Mouse (Mus musculus) NIH3T3 (cell line): Measurements from ENCODE around the gene Pomgnt2.

Source experiments
- DNase-seq: peaks from one replicate; pipeline ENCODE4 v3.0.0-alpha.2; 2012; ENCODE audit warnings: low read depth

The Pomgnt2 gene

DNA sequence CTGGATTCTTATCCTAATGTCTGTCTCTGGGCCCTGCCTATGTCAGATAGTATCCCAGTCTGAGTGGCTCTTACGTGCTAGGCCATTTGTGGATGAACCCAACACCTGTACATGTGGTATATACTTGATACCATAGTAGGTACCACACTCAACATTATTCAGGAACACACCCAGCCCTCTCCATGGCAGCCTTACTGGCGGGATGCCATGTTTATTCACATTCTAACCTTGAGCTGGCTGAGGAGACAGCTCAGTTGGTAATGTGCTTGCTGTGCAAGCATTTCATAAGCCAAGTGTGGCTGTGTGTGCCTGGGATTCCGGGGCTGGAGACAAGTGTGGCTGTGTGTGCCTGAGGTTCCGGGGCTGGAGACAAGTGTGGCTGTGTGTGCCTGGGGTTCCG lies 28.7 kb downstream of the Pomgnt2 start:
- peak; percentile 73 for DNase-seq

- no peak for DNase-seq
Observed at GRCm38 (mm10) chr9:121964941-121965340, 32.0 kb downstream of the Pomgnt2 start.

DNA sequence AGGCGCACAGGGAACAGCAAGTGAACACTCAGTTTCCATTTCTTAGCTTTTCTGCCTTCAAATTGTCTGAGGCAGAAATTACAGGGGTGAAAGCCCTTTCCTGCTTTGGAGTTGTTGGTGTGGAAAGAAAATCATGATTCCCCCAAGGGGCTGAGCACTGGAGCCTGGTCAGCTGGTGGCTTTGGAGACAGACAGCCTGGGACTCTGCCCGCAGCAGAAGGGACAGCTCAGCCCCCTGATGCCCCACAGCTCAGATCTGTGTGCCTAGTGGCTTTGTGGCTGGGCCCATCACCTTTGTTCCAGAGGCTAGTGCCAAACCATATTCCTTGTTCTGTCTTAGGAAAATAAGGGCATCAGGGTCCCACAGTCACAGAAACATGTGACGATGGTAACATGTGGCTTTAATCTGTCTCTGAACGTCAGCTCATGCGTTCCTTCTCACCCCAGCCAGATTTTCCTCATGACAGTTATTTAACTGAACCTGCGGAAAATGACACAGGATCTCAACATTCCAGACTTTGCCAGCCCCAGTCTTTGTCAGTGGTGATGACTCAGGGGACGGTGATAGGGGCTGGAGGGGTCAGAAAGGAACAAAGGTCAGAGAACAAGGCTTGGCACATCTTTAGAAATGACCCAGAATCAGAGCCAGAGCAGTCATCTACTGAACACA lies 36.8 kb downstream of the Pomgnt2 start:
- peak; percentile 50 for DNase-seq

DNA sequence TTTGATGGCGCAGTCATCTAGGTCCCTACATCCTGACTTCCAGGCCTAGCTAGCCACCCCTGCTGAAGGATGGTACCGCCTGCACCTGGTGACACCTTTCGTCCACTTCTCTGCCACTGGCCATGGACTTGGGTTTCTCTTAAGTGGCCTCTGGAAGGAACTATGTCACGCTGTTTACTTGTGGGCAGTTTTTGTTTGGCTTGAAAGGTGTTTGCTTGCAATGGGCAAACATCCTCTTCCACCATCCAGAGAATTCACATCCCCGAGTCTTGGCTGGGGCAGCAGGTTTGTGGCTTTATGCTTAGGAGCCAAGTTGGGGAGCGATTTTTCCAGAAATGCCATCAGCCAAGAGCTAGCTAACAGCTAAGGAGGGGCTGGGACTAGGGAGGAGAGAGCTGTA lies 44.3 kb downstream of the Pomgnt2 start:
- DNase-seq = no peak

DNA sequence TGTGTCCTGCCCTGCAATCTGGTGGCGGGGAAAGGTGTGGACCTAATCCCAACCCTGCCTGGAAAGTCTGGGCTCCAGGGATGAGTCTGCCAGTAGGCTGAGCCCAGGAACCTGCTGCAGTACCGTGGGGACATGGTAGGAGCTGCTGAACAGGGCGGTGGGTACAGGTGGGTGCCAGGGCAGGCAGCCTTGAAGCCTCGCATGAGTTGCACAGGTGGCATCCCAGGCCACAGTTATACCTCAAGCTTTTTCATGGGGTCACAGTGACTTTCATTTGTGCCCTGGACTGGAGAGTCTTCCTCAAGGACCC lies 45.8 kb downstream of the Pomgnt2 start:
- DNase-seq = no peak

DNA sequence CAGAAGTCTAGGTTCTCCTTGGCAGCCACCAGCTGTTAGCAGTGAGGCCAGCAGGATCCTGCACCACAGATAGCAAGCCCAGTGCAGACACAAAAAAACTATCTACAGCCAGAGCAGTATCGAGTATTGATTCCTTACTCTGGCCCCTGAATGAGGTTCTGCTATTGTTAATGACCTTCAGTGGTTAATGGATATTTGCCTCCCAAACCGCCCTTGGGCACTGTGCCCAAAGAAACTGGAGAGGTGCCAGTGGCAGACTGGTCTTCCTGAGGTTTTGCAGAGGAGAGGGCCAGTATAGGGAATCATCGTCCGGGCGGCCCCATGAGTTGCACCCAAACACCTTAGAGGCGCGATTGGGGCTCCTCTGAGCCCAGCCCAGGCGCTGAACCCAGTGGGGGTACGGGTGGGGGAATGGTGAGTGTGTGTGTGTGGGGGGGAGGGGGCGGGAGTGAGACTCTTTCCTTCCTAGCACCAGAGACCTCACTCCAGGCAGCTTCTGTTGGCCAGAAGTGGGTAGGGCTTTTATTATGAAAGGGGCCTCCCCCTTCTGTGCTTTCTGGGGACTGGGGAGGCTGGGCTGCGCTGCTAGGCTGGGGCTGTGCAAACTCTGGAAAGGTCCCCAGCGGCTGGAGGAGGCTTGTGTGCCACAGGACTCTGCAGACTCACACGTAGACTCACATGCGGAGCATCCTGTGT lies 46.3 kb downstream of the Pomgnt2 start, which contains the start of gene Fam198a:
Fam198a (plus strand) TSS at position 571 of the 696 bp plus-strand sequence.
- peak; percentile 73 for DNase-seq

GRCm38 (mm10) chr9:121948431-121948830 lies 48.5 kb downstream of the Pomgnt2 start:
- no peak for DNase-seq

- DNase-seq = peak; percentile 84
Observed at GRCm38 (mm10) chr9:121947784-121948183, 49.1 kb downstream of the Pomgnt2 start.

DNA sequence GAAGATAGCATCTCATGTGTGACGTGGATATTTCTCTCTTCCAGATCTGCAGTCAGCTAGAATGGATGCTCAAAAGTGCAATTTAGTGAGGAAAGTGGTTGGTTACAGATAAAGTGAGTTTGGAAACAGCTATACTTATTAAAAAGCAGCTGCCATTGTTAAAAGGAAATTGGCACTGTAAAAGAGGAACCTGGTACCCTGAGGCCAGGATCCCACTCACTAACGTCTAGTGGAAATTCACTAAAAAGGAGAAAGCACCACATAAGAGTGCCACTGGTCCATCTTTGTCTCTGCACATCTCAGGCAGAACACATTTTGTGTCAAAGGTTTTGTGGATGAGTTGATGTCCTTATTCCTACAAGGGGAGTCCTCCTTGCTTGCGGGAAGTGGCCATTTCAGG lies 53.3 kb downstream of the Pomgnt2 start:
- DNase-seq = no peak

DNA sequence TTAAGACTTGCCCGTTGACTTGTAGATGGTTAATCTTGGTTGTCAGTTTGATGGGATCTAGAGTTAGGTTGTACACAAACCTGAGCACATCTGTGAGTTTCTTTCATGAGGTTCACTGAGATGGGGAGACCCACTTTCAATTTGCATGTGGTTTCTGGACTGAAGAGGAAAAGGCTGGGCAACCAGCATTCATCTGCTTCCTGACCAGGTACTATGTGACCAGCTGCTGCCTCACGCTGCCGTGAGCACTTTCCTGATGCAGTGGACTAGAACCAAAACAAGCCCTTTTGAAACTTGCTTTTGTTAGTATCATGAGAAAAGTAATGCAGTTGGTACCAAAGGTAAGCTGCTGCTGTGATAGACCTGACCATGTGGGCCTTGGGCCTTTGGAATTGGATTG lies 53.9 kb downstream of the Pomgnt2 start:
- no peak for DNase-seq

- peak; percentile 70 for DNase-seq
Observed at GRCm38 (mm10) chr9:121937944-121938355, 59.0 kb downstream of the Pomgnt2 start.

DNA sequence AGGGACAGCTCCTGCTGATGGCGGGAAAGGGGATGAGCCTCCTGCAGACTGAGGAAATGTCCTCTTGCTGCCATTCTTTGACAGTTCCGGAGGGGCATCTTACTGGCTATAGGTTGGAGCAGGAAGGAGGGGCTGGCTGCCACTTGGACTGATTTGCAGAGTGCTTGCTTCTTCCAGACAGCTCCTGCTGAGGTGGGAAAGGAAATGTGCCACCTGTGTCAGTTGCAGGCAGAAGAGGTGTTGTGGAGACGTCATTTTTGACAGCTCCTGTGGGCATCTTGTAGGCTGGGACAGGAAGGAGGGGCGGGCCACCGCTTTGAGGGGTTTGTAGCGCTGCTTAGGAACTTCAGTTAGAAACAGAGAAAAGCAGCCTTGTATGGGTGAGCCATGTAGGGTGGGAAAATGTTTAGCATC lies 59.5 kb downstream of the Pomgnt2 start:
- no peak for DNase-seq

GRCm38 (mm10) chr9:121936952-121937351 lies 60.0 kb downstream of the Pomgnt2 start:
- peak; percentile 64 for DNase-seq

- DNase-seq = no peak
Observed at GRCm38 (mm10) chr9:121934856-121935255, 62.1 kb downstream of the Pomgnt2 start.
